Mouse (Mus musculus) ES-E14 (cell line): ENCODE results near the gene Mios. TPM values are rescaled to one million over a fixed set of nuclear protein-coding genes. Genes with fewer than 3 reads are reported as not detected.

Experiments used
- DNase-seq: peaks from one replicate; pipeline ENCODE4 v3.0.0-alpha.2; 2013; ENCODE audit warnings: low read depth, low spot score
- H3K27ac ChIP-seq: 2 replicates; pipeline ENCODE4 v1.5.1; 2012; ENCODE audit warnings: low read depth, mild to moderate bottlenecking, low read length, moderate library complexity, mixed read lengths; ENCODE audit not compliant: poor library complexity, insufficient read depth, severe bottlenecking
- H3K36me3 ChIP-seq: 2 replicates; pipeline ENCODE4 v1.6.1; 2012; ENCODE audit warnings: mild to moderate bottlenecking, low read length, moderate library complexity, mixed read lengths; ENCODE audit not compliant: control insufficient read depth, poor library complexity, insufficient read depth, severe bottlenecking
- H3K4me1 ChIP-seq, 2 experiments: fragments of 150-350 bp in 1 of 2; sonication (generic) in 1 of 2; 2 replicates each; pipeline ENCODE4 v1.6.1; 2012; ENCODE audit warnings: low read length in 2 of 2, mild to moderate bottlenecking in 1 of 2, mixed read lengths in 1 of 2; ENCODE audit not compliant: control insufficient read depth in 2 of 2, insufficient read depth in 2 of 2, poor library complexity in 1 of 2
- H3K4me3 ChIP-seq, 2 experiments: fragments of 150-350 bp in 1 of 2; sonication (generic) in 1 of 2; 2 replicates each; pipeline ENCODE4 v1.5.1; 2012; ENCODE audit warnings: low read length in 2 of 2, low read depth in 1 of 2, mild to moderate bottlenecking in 1 of 2, mixed read lengths in 1 of 2; ENCODE audit not compliant: insufficient read depth in 1 of 2, poor library complexity in 1 of 2, severe bottlenecking in 1 of 2
- H3K9ac ChIP-seq: 2 replicates; pipeline ENCODE4 v1.6.1; 2012; ENCODE audit warnings: low read depth, mild to moderate bottlenecking, low read length, mixed read lengths; ENCODE audit not compliant: poor library complexity, insufficient read depth, severe bottlenecking
- H3K9me3 ChIP-seq: fragments of 150-350 bp; sonication (generic); 2 replicates; pipeline ENCODE4 v1.6.1; 2012; ENCODE audit warnings: low read depth, mild to moderate bottlenecking, low read length; ENCODE audit not compliant: control insufficient read depth, insufficient read depth
- CHD2 ChIP-seq: IDR thresholded peaks from 2 replicates; pipeline ENCODE4 v1.6.1; 2014; ENCODE audit warnings: mild to moderate bottlenecking, low read depth, low read length, inconsistent platforms
- HCFC1 ChIP-seq: IDR thresholded peaks from 2 replicates; pipeline ENCODE4 v1.6.1; 2012; ENCODE audit warnings: low read length, inconsistent platforms, borderline replicate concordance; ENCODE audit not compliant: insufficient read depth
- MAFK ChIP-seq: IDR thresholded peaks from 2 replicates; pipeline ENCODE4 v1.6.1; 2014; ENCODE audit warnings: mild to moderate bottlenecking, low read depth, low read length, inconsistent platforms; ENCODE audit not compliant: insufficient read depth
- ZC3H11A ChIP-seq: IDR thresholded peaks from 2 replicates; pipeline ENCODE4 v1.6.1; 2012; ENCODE audit warnings: low read depth, mild to moderate bottlenecking, inconsistent platforms, low read length, borderline replicate concordance
- ZNF384 ChIP-seq: IDR thresholded peaks from 2 replicates; pipeline ENCODE4 v1.6.1; 2012; ENCODE audit warnings: low read depth, low read length, inconsistent platforms
- in situ Hi-C, 2 experiments: fragments of 600-800 bp; cut with MboI; formaldehyde crosslinking; loops; one replicate each; pipeline ENCODE4 v1.15.1; 2025; ENCODE audit warnings: low sequenced_read_pairs in 2 of 2, inconsistent platforms in 1 of 2; ENCODE audit not compliant: unreplicated experiment in 2 of 2
- total RNA-seq: library from RNA; depleted of rRNA; stranded (reverse); fragments of 300-350 nt; gene quantifications from 2 replicates; pipeline ENCODE4 v1.2.3, GENCODE M21; 2012

The Mios gene
- total RNA-seq, 1 experiment: 9.5 TPM

- in situ Hi-C loops: no loop called here
- no peak for TF ChIP-seq ZC3H11A
- no peak for TF ChIP-seq HCFC1
- no peak for TF ChIP-seq ZNF384
- TF ChIP-seq MAFK: no peak
- TF ChIP-seq CHD2: no peak
- no peaks in the 10 kb centered on the region for H3K36me3 ChIP-seq
- H3K4me3 ChIP-seq: no peak overlapping the region
- no peaks in the 10 kb centered on the region for H3K9me3 ChIP-seq
- no peak overlapping the region for H3K9ac ChIP-seq
- H3K27ac ChIP-seq: no peak overlapping the region
- DNase-seq: no peak
- no peaks in the 10 kb centered on the region for H3K4me1 ChIP-seq
Observed at GRCm38 (mm10) chr6:8175346-8175745, 33.7 kb upstream of the Mios start.

- Histone ChIP-seq H3K9ac (no peak overlapping the region), H3K27ac (no peak overlapping the region), H3K9me3 (no peaks in the 10 kb centered on the region), H3K4me3 (no peak overlapping the region), H3K36me3 (no peaks in the 10 kb centered on the region), H3K4me1 (no peaks in the 10 kb centered on the region)
- DNase-seq: no peak
- TF ChIP-seq MAFK (no peak), HCFC1 (no peak)
- in situ Hi-C loops: no loop called here
Observed at GRCm38 (mm10) chr6:8176116-8176515, 32.9 kb upstream of the Mios start.

- Histone ChIP-seq H3K36me3 (no peaks in the 10 kb centered on the region), H3K27ac (no peak overlapping the region), H3K4me1 (no peaks in the 10 kb centered on the region), H3K9ac (no peak overlapping the region), H3K9me3 (no peaks in the 10 kb centered on the region), H3K4me3 (no peak overlapping the region)
- DNase-seq: no peak
- TF ChIP-seq CHD2 (no peak), ZNF384 (no peak), HCFC1 (no peak), MAFK (no peak), ZC3H11A (no peak)
- in situ Hi-C loops: no loop called here
Observed at GRCm38 (mm10) chr6:8178397-8178941, 30.6 kb upstream of the Mios start.

GRCm38 (mm10) chr6:8188599-8189233 is 20.3 kb upstream of the Mios start:
- in situ Hi-C loops: no loop called here
- H3K4me3 ChIP-seq: no peak overlapping the region
- no peak for DNase-seq
- H3K4me1 ChIP-seq: no peaks in the 10 kb centered on the region
- H3K9ac ChIP-seq: no peak overlapping the region
- no peaks in the 10 kb centered on the region for H3K36me3 ChIP-seq
- no peaks in the 10 kb centered on the region for H3K9me3 ChIP-seq
- no peak overlapping the region for H3K27ac ChIP-seq
- TF ChIP-seq CHD2: no peak
- TF ChIP-seq MAFK: no peak
- no peak for TF ChIP-seq ZNF384
- TF ChIP-seq ZC3H11A: no peak

- Histone ChIP-seq H3K36me3 (no peaks in the 10 kb centered on the region), H3K27ac (no peak overlapping the region), H3K4me1 (no peaks in the 10 kb centered on the region), H3K9ac (no peak overlapping the region), H3K9me3 (no peaks in the 10 kb centered on the region), H3K4me3 (no peak overlapping the region)
- in situ Hi-C loops: no loop called here
- DNase-seq: no peak
- TF ChIP-seq HCFC1 (no peak), CHD2 (no peak), MAFK (no peak), ZC3H11A (no peak), ZNF384 (no peak)
Observed at GRCm38 (mm10) chr6:8189917-8190316, 19.1 kb upstream of the Mios start.
